Mouse (Mus musculus) G1E (cell line): Measurements from ENCODE around the gene Pde2a.

ENCODE experiments used
- CTCF ChIP-seq: IDR thresholded peaks from 2 replicates; pipeline ENCODE4 v1.5.1; 2012; ENCODE audit warnings: low read depth, low read length, inconsistent platforms, mixed read lengths
- GATA1 ChIP-seq: IDR thresholded peaks from 2 replicates; pipeline ENCODE4 v1.6.1; 2012; ENCODE audit warnings: borderline replicate concordance, low read length, inconsistent platforms, mixed read lengths
- POLR2AphosphoS5 ChIP-seq: IDR thresholded peaks from 2 replicates; pipeline ENCODE4 v1.6.1; 2012; ENCODE audit warnings: low read depth, low read length, inconsistent platforms; ENCODE audit not compliant: insufficient replicate concordance

- TF ChIP-seq GATA1 = no peak
- TF ChIP-seq CTCF = no peak
- no peak for TF ChIP-seq POLR2AphosphoS5
These were observed 113.6 kb downstream of the Pde2a start for GRCm38 (mm10) chr7:101535102-101535501.
